Mouse (Mus musculus) left cerebral cortex, postnatal 10 days (tissue): ENCODE results near the gene Ppp1r1c. TPM values are rescaled to one million over a fixed set of nuclear protein-coding genes. Genes with fewer than 3 reads are reported as not detected.

ENCODE experiments used
- DNase-seq, 2 experiments: peaks; one replicate each; pipeline ENCODE4 v3.0.0; 2021 to 2022; ENCODE audit warnings: low spot score in 2 of 2, mixed read lengths in 1 of 2; ENCODE audit errors: extremely low spot score in 1 of 2
- intact Hi-C: fragments of 180-260 bp; cut with DNase I; formaldehyde crosslinking; loops from one replicate; pipeline ENCODE4 v1.15.1; 2025
- total RNA-seq, 2 experiments: library from RNA; stranded (reverse); gene quantifications; 2 replicates each; pipeline ENCODE4 v1.2.3; 2021

Ppp1r1c gene
- total RNA-seq, 2 experiments from 2014 or later = 0.57 TPM; not detected in 1

GRCm38 (mm10) chr2:79722415-79722814 lies 14.8 kb downstream of the Ppp1r1c start:
- no peak for DNase-seq
- intact Hi-C loops = no loop called here

DNA sequence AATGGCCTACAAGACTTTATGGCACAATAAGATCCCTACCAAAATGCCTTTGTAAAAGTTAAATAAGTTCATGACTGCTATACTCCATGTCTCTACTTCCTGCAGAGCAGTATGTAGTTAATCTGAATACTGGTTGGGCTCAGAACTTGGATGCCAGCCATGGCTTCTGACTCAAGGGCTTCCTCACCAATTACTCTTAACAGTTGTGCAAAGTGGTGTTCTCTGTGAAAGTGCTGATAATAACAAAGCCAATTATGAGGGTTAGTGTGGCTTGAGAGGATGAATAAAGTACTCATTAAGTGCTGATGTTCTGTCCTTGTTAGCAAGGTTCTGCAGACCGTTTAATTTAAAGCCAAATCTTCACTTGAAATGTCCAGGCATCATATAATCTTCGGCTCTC lies 31.4 kb downstream of the Ppp1r1c start:
- no peak for DNase-seq

DNA sequence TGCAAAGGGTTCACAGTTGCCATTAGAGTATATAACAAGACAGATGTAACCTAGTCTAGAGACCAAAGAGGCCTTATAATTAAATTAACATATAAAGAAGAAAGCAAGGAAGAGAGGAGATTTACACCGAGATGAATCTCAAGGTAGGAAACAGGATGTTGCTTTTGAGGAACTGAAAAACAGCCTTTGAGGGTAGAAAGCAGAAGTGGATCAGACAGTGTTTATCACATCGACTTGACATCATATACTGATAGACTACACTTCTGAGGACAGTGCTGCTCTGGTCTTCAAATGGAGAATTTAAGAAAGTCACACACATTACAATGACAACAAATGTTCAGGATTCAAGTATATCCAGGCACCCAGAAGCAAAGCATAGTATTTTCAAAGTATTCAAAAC lies 34.4 kb downstream of the Ppp1r1c start:
- DNase-seq = no peak
- intact Hi-C loops = no loop called here

More for the DNA sequence above, 31.4 kb downstream of the Ppp1r1c start:
- intact Hi-C loops = no loop called here

DNA sequence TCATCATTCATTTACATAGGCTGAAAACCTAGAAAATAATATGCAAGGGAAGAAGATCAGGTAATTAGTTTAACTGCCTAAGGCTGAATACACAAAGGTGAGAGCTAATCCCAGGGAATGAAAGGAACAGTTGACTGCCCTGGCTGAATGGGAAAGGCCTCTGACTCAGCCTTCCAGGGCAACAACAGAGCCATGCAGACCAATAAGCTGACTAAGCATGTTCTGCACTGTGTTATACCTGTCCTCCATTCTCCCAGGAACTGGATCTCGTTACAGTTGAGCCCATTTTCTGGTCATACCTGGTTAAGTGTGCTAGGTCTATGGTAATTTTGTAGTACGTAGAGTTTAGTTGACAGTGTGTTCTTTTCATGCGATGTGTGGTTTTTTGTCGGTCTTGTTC lies 36.6 kb downstream of the Ppp1r1c start:
- intact Hi-C loops = no loop called here
- no peak for DNase-seq

GRCm38 (mm10) chr2:79751685-79752084 lies 44.1 kb downstream of the Ppp1r1c start:
- no peak for DNase-seq
- intact Hi-C loops = no loop called here

DNA sequence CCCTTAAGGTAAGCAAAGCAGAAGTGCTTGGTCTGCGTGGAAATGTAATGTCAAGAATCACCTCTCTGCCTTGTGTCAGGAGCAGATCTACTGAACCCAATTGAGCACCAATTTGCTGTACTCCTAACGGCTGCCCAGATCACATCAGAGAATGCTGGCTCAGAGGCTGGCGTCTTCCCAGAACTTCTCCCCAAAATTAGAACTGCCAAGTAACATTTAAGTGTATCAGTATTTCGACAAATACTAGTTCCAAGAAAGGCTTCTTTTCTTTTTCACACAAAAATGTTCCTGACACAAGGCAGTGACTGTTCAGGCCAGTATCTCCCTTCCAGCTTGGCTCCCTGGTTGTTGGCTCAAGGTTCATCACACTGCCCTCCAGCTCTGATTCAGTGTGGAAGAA lies 52.4 kb downstream of the Ppp1r1c start:
- peak in 1 of 2 experiments; percentile 27 for DNase-seq
- intact Hi-C loops = no loop called here

DNA sequence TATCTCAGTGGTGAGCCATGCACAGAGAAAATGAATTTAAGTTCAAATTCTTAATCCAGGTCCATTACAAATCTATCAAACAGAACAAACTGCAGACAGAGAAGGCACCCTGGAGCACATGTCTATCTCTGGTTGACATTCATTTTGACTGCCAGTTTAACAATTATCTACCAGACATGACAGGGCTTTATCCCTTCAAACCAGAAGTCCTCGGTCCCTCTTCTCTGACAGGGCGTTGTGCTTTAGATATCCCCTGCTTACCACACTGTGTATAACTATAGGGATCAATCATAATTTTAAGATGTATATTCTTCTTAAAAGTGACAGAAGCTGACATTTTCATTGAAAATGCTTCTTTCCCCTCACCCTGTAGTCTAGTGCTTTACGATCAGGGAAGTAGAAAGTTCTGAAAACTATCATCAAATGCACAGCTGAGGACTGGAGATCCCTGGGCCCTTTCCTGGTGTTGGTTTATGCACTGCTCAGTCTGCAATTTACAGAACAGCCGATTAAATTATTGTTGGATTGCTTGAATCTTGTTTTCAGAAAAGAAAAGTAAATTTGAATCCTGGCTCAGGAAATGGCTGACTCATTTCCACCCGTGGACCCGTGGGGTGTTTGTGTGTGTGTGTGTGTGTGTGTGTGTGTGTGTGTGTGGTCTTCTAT lies 55.3 kb downstream of the Ppp1r1c start:
- DNase-seq = no peak
- intact Hi-C loops = no loop called here

DNA sequence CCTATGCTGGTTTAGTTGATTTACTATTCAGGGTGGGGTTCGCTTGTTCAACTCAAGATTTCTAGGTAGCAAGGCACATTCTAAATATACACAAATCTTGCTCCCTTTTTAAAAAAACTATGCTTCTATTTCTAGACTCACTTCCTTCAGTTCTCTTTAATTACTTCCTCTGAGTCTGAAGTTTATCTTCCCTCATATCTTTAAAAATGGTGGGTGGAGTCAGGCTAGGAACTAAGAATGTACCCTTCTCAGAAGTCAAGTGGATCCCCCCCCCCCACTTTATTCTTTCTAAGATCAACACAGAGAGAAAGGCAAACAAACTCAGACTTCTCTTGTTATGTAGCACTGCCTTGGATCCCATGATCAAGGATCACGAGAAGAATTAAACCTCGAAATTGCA lies 57.5 kb downstream of the Ppp1r1c start:
- intact Hi-C loops = no loop called here
- DNase-seq = no peak

- intact Hi-C loops = no loop called here
- DNase-seq = no peak
Measured at GRCm38 (mm10) chr2:79765723-79766122, 58.1 kb downstream of the Ppp1r1c start.

DNA sequence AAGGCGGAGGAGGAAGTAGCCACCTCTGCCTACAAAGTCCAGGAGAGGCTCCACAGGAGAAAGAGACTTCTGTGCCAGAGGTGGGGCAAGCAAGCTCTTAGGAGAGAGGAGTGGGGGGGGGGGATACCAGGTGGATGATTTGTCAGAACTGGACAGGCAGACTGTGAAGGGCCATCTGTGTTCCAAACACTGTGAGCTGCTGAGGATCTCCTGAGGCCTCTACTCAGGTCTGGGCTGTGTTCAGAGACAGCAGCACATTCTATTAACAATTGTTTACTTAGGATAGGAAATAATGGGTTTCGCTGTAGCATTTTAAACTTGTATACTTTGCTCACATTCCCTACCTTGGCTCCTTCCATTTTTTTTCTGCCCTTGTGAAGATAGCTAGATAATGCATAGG lies 61.0 kb downstream of the Ppp1r1c start:
- intact Hi-C loops = no loop called here

GRCm38 (mm10) chr2:79770307-79770706 lies 62.7 kb downstream of the Ppp1r1c start:
- DNase-seq = no peak
- intact Hi-C loops = loop anchor here (5.0 kb wide), 1 partner anchor 123 kb away; no protein-coding TSS in a partner anchor

More for the DNA sequence above, 61.0 kb downstream of the Ppp1r1c start:
- DNase-seq = no peak

GRCm38 (mm10) chr2:79774372-79774771 lies 66.8 kb downstream of the Ppp1r1c start:
- intact Hi-C loops = loop anchor here (1.0 to 5.0 kb wide), 2 partner anchors 127 to 262 kb away; no protein-coding TSS in a partner anchor

GRCm38 (mm10) chr2:79777801-79778200 lies 70.2 kb downstream of the Ppp1r1c start:
- intact Hi-C loops = no loop called here
- DNase-seq = no peak

More at GRCm38 (mm10) chr2:79774372-79774771, 66.8 kb downstream of the Ppp1r1c start:
- peak; percentile 75 for DNase-seq

DNA sequence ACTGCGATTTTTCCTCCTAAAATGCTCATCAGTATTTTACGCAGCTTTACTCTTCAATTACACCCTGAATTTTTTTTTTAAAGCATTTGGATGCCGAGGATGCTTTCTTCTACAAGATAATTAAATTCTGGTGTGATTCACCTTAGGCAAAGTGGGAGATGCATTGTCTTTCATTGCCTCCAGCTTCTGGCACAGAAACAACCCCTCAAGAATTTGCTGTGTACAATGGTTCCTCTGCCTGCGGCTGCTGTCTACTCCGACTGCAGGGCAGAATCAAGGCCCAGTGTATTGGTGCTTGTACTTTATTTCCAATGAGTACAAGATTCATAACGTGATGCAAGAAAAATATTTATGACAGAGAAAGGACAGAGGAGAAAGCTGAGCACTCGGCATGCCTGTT lies 73.2 kb downstream of the Ppp1r1c start:
- no peak for DNase-seq
- intact Hi-C loops = no loop called here

DNA sequence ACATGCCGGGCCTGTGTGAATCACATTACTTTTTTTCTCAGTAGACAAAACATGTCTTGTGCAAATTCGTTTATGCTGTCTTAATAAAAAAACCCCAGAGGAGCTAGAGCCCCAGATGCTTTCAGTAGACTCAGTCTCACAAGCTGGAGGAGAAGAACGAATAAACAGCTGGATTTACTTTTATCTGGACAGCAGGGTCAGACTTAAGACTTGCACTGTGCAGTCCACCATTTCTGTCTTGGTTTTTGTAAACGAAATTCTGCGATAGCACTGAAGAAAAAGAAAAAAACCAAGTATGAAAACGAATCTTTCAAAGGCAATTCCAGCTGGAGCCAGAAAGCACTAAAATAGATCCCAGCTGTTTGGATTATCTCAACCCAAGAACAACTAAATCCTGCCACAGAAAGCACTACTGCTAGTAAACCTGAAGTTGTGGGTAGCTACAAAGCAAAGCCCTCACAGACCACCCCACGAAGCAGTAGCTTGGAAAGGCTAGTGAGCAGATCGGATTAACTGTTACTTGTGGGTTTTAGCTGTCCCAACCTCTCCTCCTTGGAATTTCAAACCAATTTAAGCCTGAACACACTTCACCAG lies 78.1 kb downstream of the Ppp1r1c start:
- intact Hi-C loops = no loop called here
- no peak for DNase-seq

DNA sequence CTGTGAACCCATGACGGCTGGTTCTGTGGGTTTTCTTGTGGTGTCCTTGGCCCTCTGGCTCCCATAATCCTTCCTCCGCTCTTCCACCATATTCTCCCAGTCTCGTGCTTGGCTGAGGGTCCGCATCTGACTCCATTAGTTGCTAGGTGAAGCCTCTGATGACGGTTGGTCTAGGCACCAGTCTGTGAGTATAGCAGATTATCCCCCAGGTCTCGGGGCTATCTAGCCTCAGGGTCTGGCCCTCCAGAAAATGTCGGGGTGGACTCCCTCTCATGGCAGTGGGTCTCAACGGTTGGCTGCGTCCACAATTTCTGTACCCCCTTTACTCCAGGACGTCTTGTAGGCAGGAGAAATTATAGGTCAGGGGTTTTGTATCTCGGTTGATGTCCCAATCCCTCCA lies 78.9 kb downstream of the Ppp1r1c start:
- DNase-seq = no peak
- intact Hi-C loops = no loop called here

DNA sequence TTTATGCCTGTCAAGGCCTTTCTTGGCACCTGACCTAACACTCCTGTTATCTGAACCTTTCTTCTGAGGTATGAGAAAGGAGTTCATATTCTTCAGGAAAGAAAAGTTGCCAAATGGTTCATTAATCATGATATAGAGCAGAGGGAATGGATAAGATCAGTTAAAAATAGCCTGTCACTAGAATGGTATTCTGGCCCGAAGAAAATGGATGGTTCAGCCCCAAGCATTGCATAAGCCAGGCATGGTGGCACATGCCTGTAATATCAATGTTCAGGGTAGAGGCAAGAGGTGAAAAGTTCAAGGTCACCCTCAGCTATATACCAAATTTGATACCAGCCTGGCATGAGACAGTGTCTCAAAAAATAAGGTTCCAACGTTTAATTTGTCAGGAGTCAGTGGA lies 85.6 kb downstream of the Ppp1r1c start:
- intact Hi-C loops = no loop called here
- DNase-seq = no peak

DNA sequence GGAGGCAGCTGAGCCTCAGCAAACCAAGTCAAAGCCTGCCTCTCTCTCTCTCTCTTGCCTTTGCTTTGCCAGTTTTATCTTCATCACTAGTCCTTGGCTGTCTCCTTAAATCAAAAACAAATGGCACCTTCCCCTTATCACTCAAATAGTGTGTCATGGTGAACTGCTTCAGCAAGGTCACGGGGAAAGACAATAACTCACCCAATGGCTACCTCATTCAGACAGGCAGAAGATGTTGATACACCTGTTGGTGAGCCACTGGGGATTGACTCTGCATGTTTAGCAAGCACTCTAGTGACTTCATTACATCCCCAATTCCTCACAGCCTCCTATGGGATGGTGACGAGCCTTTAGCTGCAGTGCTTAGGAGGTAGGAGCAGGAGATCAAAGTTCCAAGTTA lies 89.9 kb downstream of the Ppp1r1c start:
- DNase-seq = no peak
- intact Hi-C loops = no loop called here

DNA sequence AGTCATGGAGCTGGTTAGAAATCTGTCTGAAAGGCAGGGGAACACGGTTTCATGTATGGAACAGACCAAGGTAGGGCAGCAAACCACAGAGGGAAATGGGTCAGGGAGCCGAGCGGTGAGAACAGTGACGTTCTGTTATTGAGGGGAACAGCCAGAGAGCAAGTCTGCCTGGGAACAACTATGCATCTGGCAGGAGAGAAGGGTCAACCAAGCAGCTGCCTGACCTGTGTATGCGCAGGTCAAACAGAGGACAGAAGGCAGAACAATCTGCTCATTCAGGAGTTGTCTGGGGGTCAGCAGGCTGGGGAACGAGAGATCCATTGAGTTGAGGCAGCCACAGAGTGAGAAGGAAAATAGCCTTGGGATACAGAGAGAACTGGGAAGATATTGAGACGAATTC lies 91.0 kb downstream of the Ppp1r1c start:
- no peak for DNase-seq
- intact Hi-C loops = no loop called here

DNA sequence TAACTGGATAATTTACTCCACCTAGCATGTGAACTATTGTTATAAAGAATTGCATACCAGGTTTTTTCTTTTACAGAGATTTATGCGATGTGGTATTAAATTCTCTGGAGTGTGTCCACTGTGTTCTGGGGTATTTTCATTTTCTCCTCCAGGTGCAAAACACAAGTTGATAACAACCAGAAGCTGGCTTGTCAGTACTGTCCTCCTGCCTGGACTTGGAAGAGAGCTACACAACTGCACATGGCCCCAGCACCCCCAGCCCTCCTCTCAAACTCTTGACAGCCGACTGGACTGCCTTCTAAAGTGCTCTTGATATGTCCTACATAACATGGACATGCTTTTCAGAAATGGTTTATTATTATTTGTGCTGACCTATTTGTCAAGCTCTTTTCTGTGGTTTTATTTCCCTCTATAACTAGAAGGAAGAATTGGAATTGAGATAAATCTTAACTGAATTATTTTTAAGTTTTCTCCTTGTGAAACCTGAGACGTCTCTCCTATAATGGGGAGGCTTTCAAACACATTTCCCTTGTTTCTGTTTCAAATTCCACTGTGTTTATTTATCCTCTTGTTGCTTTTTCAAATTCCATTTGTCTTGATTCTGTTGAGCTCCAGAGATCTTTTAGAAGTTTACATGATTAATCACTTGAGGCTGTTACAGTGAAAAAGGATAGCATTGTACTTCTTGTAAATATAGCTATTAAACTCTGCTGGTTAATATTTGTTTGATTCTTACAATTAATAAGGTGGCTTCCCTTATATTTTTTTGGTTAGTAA lies 108.3 kb downstream of the Ppp1r1c start:
- intact Hi-C loops = no loop called here
- no peak for DNase-seq
